Mouse (Mus musculus) layer of hippocampus, adult 18-20 months (tissue): Measurements from ENCODE around the gene Hoxa5. TPM values are rescaled to one million over a fixed set of nuclear protein-coding genes. Genes with fewer than 3 reads are reported as not detected.

ENCODE experiments used
- DNase-seq, 2 experiments: peaks; one replicate each; pipeline ENCODE4 v3.0.0; 2022; ENCODE audit warnings: low spot score in 2 of 2
- long read RNA-seq: library from polyadenylated mRNA; stranded (forward); transcript quantifications from one replicate; pipeline ENCODE4 v2.0.0, GENCODE M21; 2021
- total RNA-seq, 2 experiments: library from RNA; stranded (reverse); gene quantifications; 2 replicates each; pipeline ENCODE4 v1.2.3; 2021

The Hoxa5 gene
- total RNA-seq = not detected
- long read RNA-seq = 0 reads

- DNase-seq = no peak
Measured at GRCm38 (mm10) chr6:52204050-52204752, at the start of gene Hoxa5. Gene Hoxa5 (minus strand): TSS chr6:52204587.

- DNase-seq = no peak
Measured at GRCm38 (mm10) chr6:52253511-52254500, 49.4 kb upstream of the Hoxa5 start.

GRCm38 (mm10) chr6:52252775-52253376 lies 48.5 kb upstream of the Hoxa5 start:
- no peak for DNase-seq

- no peak for DNase-seq
Measured at GRCm38 (mm10) chr6:52252016-52252774, 47.8 kb upstream of the Hoxa5 start.

GRCm38 (mm10) chr6:52251177-52251879 lies 46.9 kb upstream of the Hoxa5 start:
- no peak for DNase-seq

GRCm38 (mm10) chr6:52249826-52250225 lies 45.4 kb upstream of the Hoxa5 start:
- no peak for DNase-seq

- no peak for DNase-seq
Measured at GRCm38 (mm10) chr6:52249415-52249738, 45.0 kb upstream of the Hoxa5 start.

GRCm38 (mm10) chr6:52248638-52249414 lies 44.4 kb upstream of the Hoxa5 start:
- DNase-seq = no peak

GRCm38 (mm10) chr6:52247766-52248637 lies 43.6 kb upstream of the Hoxa5 start:
- DNase-seq = no peak

- DNase-seq = no peak
Measured at GRCm38 (mm10) chr6:52246916-52247315, 42.5 kb upstream of the Hoxa5 start.

- no peak for DNase-seq
Measured at GRCm38 (mm10) chr6:52246403-52246803, 42.0 kb upstream of the Hoxa5 start.

- DNase-seq = no peak
Measured at GRCm38 (mm10) chr6:52245757-52246142, 41.4 kb upstream of the Hoxa5 start, which contains the start of gene Hoxa11. Gene Hoxa11 (minus strand): TSS chr6:52245810.

- no peak for DNase-seq
Measured at GRCm38 (mm10) chr6:52245040-52245756, 40.8 kb upstream of the Hoxa5 start.

- DNase-seq = no peak
Measured at GRCm38 (mm10) chr6:52244471-52245039, 40.2 kb upstream of the Hoxa5 start.

- DNase-seq = no peak
Measured at GRCm38 (mm10) chr6:52243681-52244121, 39.3 kb upstream of the Hoxa5 start.

GRCm38 (mm10) chr6:52242801-52243332 lies 38.5 kb upstream of the Hoxa5 start:
- DNase-seq = no peak

GRCm38 (mm10) chr6:52241001-52241621 lies 36.7 kb upstream of the Hoxa5 start:
- DNase-seq = no peak
